Comparison of ENCODE assay signal across 12 mouse cellular contexts in the genomic region with DNA sequence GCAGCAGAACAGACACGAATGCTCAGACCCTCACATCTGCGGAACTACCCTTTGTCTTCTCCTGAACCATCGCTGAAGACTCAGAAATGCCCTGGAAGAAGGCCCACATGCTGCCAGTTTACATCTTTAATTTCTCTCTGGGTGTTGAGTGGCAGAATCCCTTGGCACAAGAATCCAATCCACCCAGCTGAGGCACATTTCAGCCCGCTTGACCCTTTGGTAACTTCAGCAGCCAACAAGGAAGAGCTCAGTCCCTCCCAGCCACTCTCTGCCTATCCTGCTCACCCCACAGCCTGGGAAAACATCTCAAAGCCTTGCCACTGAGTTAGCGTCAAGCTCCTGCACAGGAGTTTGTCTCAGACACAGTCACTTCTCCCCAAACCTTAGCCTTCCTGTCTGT.
DNase-seq lines count a peak whose midpoint lies in the region; ATAC-seq and TF ChIP-seq lines count a peak whose summit lies in the region.
"Had no signal": no experiment of that assay in that cellular context is flagged by ENCODE, and none has a peak within 500 bp of the region (broad histone marks: within the 10 kb centered on the region; RNA-seq: fewer than 3 reads in every experiment).

No protein-coding gene starts in this region.

- no peak for TF ChIP-seq CTCF in heart, postnatal 0 days (IDR thresholded peaks at IDR 0.05; ENCODE audit: low read depth)

- DNase-seq in heart, postnatal 0 days (ENCODE audit: low spot score), result no peak
- no peak for DNase-seq in heart, adult 9 months (ENCODE audit: low spot score in 2 of 2)
- DNase-seq in neural tube, embryonic 10.5 days (ENCODE audit: extremely low spot score, low spot score), result no peak
- DNase-seq in limb, embryonic 11.5 days (ENCODE audit: low spot score), result no peak
- DNase-seq in urinary bladder, adult 2 months (ENCODE audit: low spot score), result no peak
- no peak for DNase-seq in layer of hippocampus, postnatal 36 days
- no peak for DNase-seq in liver, embryonic 11.5 days (ENCODE audit: low spot score)
- DNase-seq: adrenal gland, adult 2 months; thymus, postnatal 4 days had no signal

- no peak overlapping the region for H3K9ac ChIP-seq in heart, postnatal 0 days (replicated peaks; ENCODE audit: low read depth, low read length)
- 0 out of 2 replicates have a peak overlapping the region, but pooled peaks have one; percentile 18 for H3K9ac ChIP-seq in neural tube, embryonic 13.5 days
- no peak overlapping the region; the same call in 1 of the 2 replicates for H3K9ac ChIP-seq in limb, embryonic 11.5 days (ENCODE audit: low read length)
- no peak overlapping the region for H3K9ac ChIP-seq in liver, embryonic 11.5 days (ENCODE audit: low read depth, low read length)
- H3K9ac ChIP-seq: liver, embryonic 15.5 days had no signal

- no peak overlapping the region for H3K4me3 ChIP-seq in heart, postnatal 0 days (ENCODE audit: low read depth, low read length)
- H3K4me3 ChIP-seq in neural tube, embryonic 13.5 days, result no peak overlapping the region
- no peak overlapping the region for H3K4me3 ChIP-seq in limb, embryonic 11.5 days (ENCODE audit: low read depth, low read length)
- H3K4me3 ChIP-seq in liver, embryonic 11.5 days (ENCODE audit: low read depth, low read length), result no peak overlapping the region
- H3K4me3 ChIP-seq: liver, embryonic 15.5 days; megakaryocyte, embryonic 14.5 days had no signal

- H3K27ac ChIP-seq in heart, postnatal 0 days (ENCODE audit: low read depth), result peak overlapping the region; percentile 58
- peak overlapping the region; percentile 46 for H3K27ac ChIP-seq in neural tube, embryonic 13.5 days (replicated peaks)
- peak overlapping the region; percentile 42; the same call in 1 of the 2 replicates for H3K27ac ChIP-seq in limb, embryonic 11.5 days (replicated peaks; ENCODE audit: low read depth, low read length)
- H3K27ac ChIP-seq in liver, embryonic 11.5 days (ENCODE audit: low read depth, low read length), result no peak overlapping the region
- H3K27ac ChIP-seq: liver, embryonic 15.5 days had no signal

- peaks cover 23% of the 10 kb centered on the region for H3K4me1 ChIP-seq in heart, postnatal 0 days (ENCODE audit: control insufficient read depth, insufficient read depth)
- peaks cover 63% of the 10 kb centered on the region for H3K4me1 ChIP-seq in neural tube, embryonic 13.5 days (replicated peaks)
- peaks cover 35% of the 10 kb centered on the region for H3K4me1 ChIP-seq in limb, embryonic 11.5 days (ENCODE audit: control insufficient read depth, insufficient read depth, low read length)
- peaks cover under 1% of the 10 kb centered on the region; the same call in 1 of the 2 replicates for H3K4me1 ChIP-seq in liver, embryonic 11.5 days (replicated peaks; ENCODE audit: control insufficient read depth, insufficient read depth, low read length)
- H3K4me1 ChIP-seq: liver, embryonic 15.5 days had no signal

- H3K9me3 ChIP-seq in heart, postnatal 0 days (replicated peaks; ENCODE audit: control insufficient read depth, low read length), result no peaks in the 10 kb centered on the region
- no peaks in the 10 kb centered on the region for H3K9me3 ChIP-seq in neural tube, embryonic 13.5 days
- H3K9me3 ChIP-seq in limb, embryonic 11.5 days (ENCODE audit: control insufficient read depth, low read length), result no peaks in the 10 kb centered on the region
- H3K9me3 ChIP-seq in liver, embryonic 11.5 days (ENCODE audit: control insufficient read depth, low read length), result no peaks in the 10 kb centered on the region
- H3K9me3 ChIP-seq: liver, embryonic 15.5 days; megakaryocyte, embryonic 14.5 days had no signal

- no peaks in the 10 kb centered on the region for H3K27me3 ChIP-seq in heart, postnatal 0 days (ENCODE audit: control insufficient read depth, insufficient read depth, low read length)
- H3K27me3 ChIP-seq in neural tube, embryonic 13.5 days, result peaks cover 49% of the 10 kb centered on the region
- H3K27me3 ChIP-seq in limb, embryonic 11.5 days (ENCODE audit: control insufficient read depth, insufficient read depth, low read length), result no peaks in the 10 kb centered on the region
- no peaks in the 10 kb centered on the region; the same call in none of the 2 replicates for H3K27me3 ChIP-seq in liver, embryonic 11.5 days (replicated peaks; ENCODE audit: control insufficient read depth, insufficient read depth, low read length)
- H3K27me3 ChIP-seq: megakaryocyte, embryonic 14.5 days had no signal

- WGBS in heart, postnatal 0 days, result 59% methylated on average over 5 of the region's 5 CpGs
- 39% methylated on average over 5 of the region's 5 CpGs for WGBS in neural tube, embryonic 13.5 days
- 44% methylated on average over 5 of the region's 5 CpGs for WGBS in limb, embryonic 11.5 days
- WGBS in liver, embryonic 11.5 days, result 64% methylated on average over 5 of the region's 5 CpGs

- no peak for ATAC-seq in heart, postnatal 0 days (ENCODE audit: insufficient read depth, low read depth)
- ATAC-seq in neural tube, embryonic 13.5 days (ENCODE audit: low read depth), result no peak
- no peak for ATAC-seq in limb, embryonic 11.5 days (ENCODE audit: insufficient number of reproducible peaks, low FRiP score, low TSS enrichment, low read depth)
- no peak for ATAC-seq in liver, embryonic 11.5 days (replicated peaks; ENCODE audit: low FRiP score)

- H3K4me2 ChIP-seq in heart, postnatal 0 days (ENCODE audit: low read depth, low read length), result no peak overlapping the region
- H3K4me2 ChIP-seq in neural tube, embryonic 13.5 days, result no peak overlapping the region
- H3K4me2 ChIP-seq in limb, embryonic 11.5 days (ENCODE audit: low read depth, severe bottlenecking), result peak overlapping the region; percentile 10; the same call in 1 of the 2 replicates
- H3K4me2 ChIP-seq in liver, embryonic 11.5 days, result no peak overlapping the region
- H3K4me2 ChIP-seq: liver, embryonic 15.5 days had no signal

- TF ChIP-seq EP300 in heart, postnatal 0 days (IDR thresholded peaks at IDR 0.05; ENCODE audit: low read depth), result no peak

- H3K36me3 ChIP-seq in heart, postnatal 0 days (replicated peaks; ENCODE audit: control insufficient read depth, insufficient read depth, low read length), result no peaks in the 10 kb centered on the region
- no peaks in the 10 kb centered on the region for H3K36me3 ChIP-seq in neural tube, embryonic 13.5 days
- H3K36me3 ChIP-seq in limb, embryonic 11.5 days (ENCODE audit: control insufficient read depth, insufficient read depth, low read length), result no peaks in the 10 kb centered on the region
- H3K36me3 ChIP-seq in liver, embryonic 11.5 days (ENCODE audit: control insufficient read depth, insufficient read depth, low read length), result no peaks in the 10 kb centered on the region
- H3K36me3 ChIP-seq: liver, embryonic 15.5 days had no signal
